Mouse (Mus musculus) spleen, adult 18-20 months (tissue): ENCODE measurements around the gene Gm4737.
A peak's percentile ranks its signal among the peaks of the same experiment; 100 is the strongest.
"Not testable (repeated sequence)": the region's sequence is repeated elsewhere in the genome, so short reads cannot be mapped to it uniquely, and the experiment has no call there.

Source experiments
- DNase-seq, 2 experiments: peaks; one replicate each; pipeline ENCODE4 v3.0.0; 2022; ENCODE audit warnings: mixed read lengths in 2 of 2

Gene Gm4737

DNA sequence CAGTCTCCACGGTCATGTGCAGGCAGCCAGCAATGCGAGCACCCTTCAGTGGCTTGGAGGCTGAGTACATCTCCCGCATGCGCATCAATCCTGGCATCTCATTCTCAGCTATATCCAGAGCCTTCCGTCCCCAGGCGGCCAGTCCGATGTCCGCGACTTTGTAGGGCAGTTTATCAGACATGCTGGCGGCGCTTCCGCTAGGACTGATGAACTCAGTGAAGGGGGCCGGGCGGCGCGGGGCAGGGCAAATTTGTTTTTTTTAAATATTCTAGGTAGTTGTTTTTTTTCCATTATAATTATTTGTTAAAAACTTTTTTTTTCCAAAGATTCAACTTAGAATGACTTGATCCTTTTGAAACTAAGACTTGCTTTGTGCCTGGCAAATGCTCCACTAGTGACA is at the start of gene Gm4737:
Gene Gm4737 (minus strand): TSS at position 246 of the 400 bp plus-strand sequence.
- not testable (repeated sequence) for DNase-seq

DNA sequence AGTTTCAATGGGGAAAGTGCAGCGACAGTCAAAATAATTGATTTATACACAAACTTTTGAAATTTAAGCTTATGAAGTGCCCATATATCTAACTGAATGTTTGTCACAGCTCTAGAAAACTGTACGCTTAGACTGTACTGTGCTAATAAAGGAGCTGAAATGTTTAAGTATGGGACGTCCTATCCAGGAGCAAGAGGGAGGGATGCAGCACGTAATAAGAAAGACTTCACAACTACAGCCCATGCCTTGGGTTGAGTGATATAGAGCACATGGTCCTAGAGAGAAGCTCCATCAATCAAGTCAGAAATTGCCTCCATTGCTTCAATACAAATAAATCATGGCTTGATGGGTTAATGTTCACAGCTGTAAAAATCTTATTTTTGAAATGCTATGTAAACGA is 40.9 kb upstream of the Gm4737 start:
- DNase-seq: no peak

- no peak for DNase-seq
These were observed 28.2 kb upstream of the Gm4737 start for GRCm38 (mm10) chr16:46183096-46183495.

DNA sequence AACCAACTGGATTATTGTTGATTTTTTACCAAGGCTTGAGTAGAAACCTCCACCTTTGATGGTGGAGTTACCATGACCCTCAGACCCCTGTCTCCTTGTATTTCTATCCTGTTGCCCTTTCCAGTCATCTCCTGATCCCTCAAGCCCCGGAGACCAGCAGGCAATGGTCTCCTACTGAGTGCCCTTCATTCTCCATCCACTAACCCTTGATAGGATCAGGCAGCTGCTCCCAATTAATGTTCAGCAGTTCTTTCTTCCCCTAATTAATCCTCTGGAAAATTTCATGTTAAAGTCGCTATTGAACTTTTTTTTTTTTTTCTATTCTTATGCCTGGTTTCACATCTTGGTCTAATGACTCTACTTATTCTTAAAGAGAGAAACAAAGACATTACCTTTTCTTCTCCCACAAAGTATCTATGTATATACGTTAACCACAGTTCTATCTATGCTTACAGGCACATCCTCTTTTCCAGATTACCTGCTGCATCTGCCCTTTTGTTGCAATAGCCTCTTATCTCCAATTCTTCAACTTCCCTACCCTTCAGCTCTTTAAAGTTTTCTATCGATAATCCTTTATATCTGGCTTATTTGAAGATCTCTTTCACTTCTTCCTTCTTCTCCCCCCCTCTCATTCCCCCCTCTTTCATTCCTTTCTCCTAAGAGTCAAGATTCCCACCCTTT is 23.4 kb upstream of the Gm4737 start:
- DNase-seq: no peak

DNA sequence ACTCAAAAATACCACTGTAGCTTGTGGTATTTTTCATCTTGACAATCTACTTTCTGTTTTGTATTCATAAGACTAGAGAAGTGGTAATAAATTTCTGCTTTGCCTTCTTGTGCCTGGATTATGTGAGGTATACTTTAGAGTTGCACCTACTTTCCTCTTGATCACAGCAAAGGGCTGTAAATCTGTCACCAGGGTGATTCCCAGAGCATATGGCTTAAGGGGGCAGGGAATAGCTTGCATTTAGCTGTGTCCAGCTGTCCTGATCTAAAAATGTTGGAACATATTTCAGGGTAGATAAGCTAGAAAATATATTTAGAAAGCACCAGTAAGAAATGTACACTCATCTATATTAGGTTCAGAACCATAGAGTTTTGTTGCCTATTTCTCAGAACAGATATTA is 18.2 kb upstream of the Gm4737 start:
- no peak for DNase-seq

GRCm38 (mm10) chr16:46166971-46167370 is 12.1 kb upstream of the Gm4737 start:
- DNase-seq: no peak

DNA sequence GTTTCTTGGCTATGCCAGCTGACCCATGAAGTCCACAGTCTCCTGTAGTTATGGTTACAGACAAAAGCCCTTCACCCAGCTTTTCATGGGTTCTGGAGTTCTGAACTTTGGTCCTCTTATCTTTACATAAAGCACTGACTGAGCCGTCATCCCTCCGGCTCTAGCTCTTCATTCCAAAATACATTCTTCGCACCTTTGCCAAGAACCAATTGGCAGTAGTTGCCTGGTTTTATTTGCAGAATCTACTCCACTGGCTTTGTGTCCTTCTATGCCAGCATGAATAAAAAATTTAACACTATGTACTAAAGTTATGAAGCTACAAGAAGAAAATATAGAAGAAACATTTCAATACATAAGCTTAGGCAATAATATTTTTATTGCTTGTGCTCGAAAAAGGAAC is 10.4 kb upstream of the Gm4737 start:
- DNase-seq: no peak

DNA sequence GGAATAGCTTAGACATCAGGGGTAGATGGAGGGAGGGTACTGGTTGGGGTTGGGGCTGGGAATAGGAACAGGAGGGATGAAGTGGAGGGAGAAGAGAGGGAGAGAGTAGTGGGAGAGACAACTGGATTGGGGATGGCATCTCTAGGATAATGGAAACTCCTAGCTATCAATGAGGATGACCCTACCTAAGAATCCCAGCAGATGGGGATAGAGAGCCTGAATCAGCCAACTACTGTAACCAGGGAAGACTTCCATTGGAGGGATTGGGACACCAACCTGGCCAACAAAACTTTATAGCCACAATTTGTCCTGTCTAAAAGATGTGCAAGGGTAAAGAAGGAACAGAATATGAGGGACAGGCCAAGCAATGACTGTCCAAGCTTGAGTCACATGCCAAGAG is 3.7 kb downstream of the Gm4737 start:
- DNase-seq: no peak

GRCm38 (mm10) chr16:46148661-46149341 is 6.1 kb downstream of the Gm4737 start:
- DNase-seq: no peak

DNA sequence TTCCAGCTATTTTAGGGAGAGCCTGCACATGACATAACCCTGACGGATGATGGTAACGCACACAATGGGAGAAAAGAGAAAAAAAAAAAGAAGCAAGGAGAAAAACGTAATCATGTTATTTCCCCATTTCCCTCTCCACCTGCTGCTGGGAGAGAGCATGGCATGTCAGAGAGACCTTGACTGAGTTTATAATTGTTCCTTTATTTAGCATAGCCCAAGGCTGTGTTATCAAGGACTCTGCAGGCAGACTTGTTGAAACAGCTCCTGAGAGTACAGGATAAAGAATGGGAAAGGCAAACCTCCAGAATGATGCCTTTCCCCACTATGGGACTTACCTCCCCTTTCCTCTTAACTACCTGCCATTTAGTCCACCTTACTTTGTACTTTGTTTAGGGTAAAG is 7.9 kb downstream of the Gm4737 start:
- no peak for DNase-seq

DNA sequence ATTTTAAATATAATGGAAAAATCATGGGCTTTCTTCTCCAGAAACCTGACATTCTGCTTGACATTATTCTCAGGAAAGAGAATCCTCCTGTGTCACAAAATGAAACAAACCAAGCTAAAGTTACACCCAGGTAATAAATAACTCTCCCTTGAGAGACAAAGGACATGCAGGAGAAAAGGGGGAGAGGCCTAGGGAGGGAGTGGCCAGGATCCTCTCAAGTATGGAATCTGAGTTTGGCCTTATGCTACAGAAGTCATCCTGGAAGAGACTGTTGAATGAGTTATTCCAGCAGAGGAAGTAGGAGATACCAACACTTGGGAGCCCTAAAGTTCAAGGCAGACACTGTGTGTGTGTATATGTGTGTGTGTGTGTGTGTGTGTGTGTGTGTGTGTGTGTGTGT is 32.6 kb downstream of the Gm4737 start:
- no peak for DNase-seq

DNA sequence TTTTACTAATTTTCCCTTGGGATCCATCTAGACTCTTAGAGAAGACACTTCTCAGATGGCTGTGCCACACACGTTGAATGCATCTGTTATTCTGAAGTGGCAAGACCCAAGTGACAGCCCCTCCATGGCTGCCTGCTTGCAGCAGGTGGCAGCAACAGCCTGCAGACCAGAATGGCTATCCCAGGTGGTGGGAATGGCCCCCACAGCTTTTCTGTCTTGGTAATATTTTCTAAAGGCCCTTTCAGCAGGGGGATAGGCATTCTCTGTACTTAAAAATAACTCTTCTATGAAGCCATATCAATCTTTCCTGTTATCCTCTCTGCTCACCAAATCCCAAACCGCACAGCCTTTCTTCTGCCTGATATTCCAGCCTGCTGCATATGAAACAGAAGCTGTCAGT is 33.5 kb downstream of the Gm4737 start:
- DNase-seq: no peak

DNA sequence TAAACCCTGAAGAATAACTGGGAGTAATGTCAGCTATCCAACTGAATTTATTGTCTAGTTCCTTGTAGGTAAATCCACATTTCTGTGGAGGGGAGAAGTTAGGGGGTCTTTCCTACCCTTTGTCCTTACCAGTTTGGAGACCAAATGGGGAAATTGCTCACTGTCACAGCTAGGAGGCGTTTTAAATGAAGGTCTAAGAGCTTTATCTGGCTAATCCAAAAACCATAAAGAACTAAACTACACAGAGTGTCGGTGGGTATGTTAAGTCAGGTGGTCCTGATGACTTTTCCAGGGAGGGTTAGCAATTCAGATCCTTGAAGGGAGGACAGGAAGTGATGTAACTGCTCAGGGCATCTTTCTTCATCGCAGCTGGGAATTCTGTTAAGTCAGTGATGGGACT is 34.3 kb downstream of the Gm4737 start:
- no peak for DNase-seq

GRCm38 (mm10) chr16:46120020-46120419 is 34.9 kb downstream of the Gm4737 start, which contains the start of gene Cd96:
Cd96 (minus strand) TSS chr16:46120251.
- peak in 1 of 2 experiments; percentile 15 for DNase-seq

DNA sequence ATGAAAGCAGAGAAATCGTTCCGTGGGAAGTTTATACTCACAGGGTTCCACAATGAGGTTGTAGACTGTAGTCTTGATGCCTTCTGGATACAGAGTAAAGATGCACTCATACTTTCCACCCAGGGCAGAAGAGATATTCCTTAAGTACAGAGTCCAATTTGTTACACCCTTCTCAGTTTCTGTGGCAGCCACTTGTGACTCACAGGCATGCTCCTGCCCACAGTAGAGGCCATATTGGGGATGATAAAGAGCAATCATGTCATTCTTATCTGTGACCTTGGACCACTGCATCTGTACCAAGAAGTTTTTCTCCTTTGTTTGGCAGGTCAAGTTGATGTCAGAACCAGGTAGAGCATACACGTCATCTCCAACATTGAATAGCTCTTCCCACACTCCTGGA is 37.2 kb downstream of the Gm4737 start:
- no peak for DNase-seq

- no peak for DNase-seq
These were observed 40.1 kb downstream of the Gm4737 start for GRCm38 (mm10) chr16:46114727-46115126.

GRCm38 (mm10) chr16:46109536-46109935 is 45.3 kb downstream of the Gm4737 start:
- DNase-seq: no peak

- no peak for DNase-seq
These were observed 47.4 kb downstream of the Gm4737 start for GRCm38 (mm10) chr16:46107431-46107830.

DNA sequence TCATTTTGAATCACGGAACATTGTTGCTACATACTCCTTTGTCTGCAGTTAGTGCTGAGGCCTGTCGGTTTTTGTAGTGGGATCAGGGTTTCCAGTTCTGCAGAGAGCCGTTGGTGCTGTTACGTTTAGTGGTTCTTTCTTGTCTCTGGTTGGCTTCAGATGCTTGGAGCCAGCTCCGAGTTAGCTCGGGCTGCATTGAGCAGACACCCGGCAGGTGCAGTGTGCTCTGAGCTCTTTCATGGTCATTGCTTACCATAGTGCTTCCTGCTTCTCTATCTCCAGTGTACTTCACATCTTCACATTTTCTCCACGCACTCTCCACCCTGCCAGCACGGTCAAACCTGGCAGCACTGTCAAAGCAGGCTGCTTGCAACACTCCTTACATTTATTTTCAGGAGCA is 50.4 kb downstream of the Gm4737 start:
- no peak for DNase-seq
